Mouse (Mus musculus) embryonic facial prominence, embryonic 10.5 days (tissue): Measurements from ENCODE around the gene Mrpl17. TPM values are rescaled to one million over a fixed set of nuclear protein-coding genes. Genes with fewer than 3 reads are reported as not detected.
"Not testable (repeated sequence)": the region's sequence is repeated elsewhere in the genome, so short reads cannot be mapped to it uniquely, and the experiment has no call there.

Source experiments
- DNase-seq: peaks from one replicate; pipeline ENCODE4 v3.0.0-alpha.2; 2017; ENCODE audit warnings: low spot score
- H3K27ac ChIP-seq: fragments of 300-500 bp; sonication (generic); replicated peaks from 2 replicates; pipeline ENCODE4 v1.5.1; 2016; ENCODE audit warnings: mild to moderate bottlenecking
- H3K27me3 ChIP-seq: fragments of 300-500 bp; sonication (generic); replicated peaks from 2 replicates; pipeline ENCODE4 v1.6.1; 2016; ENCODE audit warnings: low read depth, mild to moderate bottlenecking; ENCODE audit not compliant: poor library complexity, severe bottlenecking
- H3K36me3 ChIP-seq: fragments of 300-500 bp; sonication (generic); replicated peaks from 2 replicates; pipeline ENCODE4 v1.6.1; 2016; ENCODE audit warnings: mild to moderate bottlenecking, moderate library complexity
- H3K4me1 ChIP-seq: fragments of 300-500 bp; sonication (generic); 2 replicates; pipeline ENCODE4 v1.6.1; 2016
- H3K4me3 ChIP-seq: fragments of 300-500 bp; sonication (generic); 2 replicates; pipeline ENCODE4 v1.5.1; 2016; ENCODE audit warnings: mild to moderate bottlenecking, moderate library complexity
- H3K9me3 ChIP-seq: fragments of 300-500 bp; sonication (generic); 2 replicates; pipeline ENCODE4 v1.6.1; 2016; ENCODE audit warnings: mild to moderate bottlenecking
- WGBS: fragments of 180-500 bp; shearing (Covaris S2); methylation state at CpG from one replicate; pipeline ENCODE4 v1.1.7; 2016; 5-methylcytosine and 5-hydroxymethylcytosine counted together
- polyA plus RNA-seq: library from polyadenylated mRNA; unstranded; fragments of >200 nt; fragmentation: Nextera tagmentation; extraction: Ambion mirVana; gene quantifications from 2 replicates; pipeline ENCODE4 v1.2.1, GENCODE M21; 2016

The Mrpl17 gene
- 329 and 340 TPM in 2 replicates for polyA plus RNA-seq

DNA sequence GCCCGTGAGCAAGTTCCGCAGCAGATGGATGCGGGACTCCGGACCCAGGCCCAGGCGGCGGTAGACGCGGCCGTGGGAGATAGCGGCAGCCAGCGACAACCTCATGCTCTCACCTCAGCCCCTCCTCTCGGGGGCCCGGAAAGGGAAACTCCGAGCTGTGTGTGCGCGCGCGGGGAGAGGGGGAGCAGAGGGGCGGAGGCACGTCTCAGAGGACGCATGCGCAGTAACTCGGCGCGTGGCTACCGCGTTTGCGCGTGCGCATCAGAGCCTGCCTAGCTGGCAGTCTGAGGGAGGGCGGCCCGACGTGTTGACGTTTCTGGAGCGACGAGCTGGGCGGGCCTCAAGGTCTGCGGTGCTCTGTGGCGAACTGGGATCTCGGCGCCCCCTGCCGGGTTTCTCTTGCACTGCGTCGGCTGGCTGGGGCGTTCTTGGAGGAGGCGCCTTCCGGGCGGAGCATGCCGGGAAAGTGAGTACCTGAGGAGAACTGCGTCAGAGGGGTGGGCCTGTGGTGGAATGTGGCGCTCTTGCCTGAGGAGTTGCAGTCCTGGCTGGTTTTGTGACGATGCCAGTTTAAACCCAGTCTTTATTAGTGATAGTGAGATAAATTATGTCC, at the start of gene Mrpl17:
TSS of gene Mrpl17 (minus strand) at position 223 of the 613 bp plus-strand sequence.
- Histone ChIP-seq H3K4me3 (peak within 1 kb of the TSS; percentile 87), H3K27me3 (no peaks in the 10 kb centered on the region), H3K36me3 (peaks cover 33% of the 10 kb centered on the region), H3K9me3 (no peaks in the 10 kb centered on the region), H3K27ac (peak within 1 kb of the TSS; percentile 96), H3K4me1 (peaks cover 9% of the 10 kb centered on the region)
- DNase-seq = peak; percentile 100
- under 1% methylated on average over 52 of the region's 52 CpGs for WGBS

- WGBS = no CpG with 5 or more reads among the region's 2 CpGs
- not testable (repeated sequence) for H3K27me3 ChIP-seq, H3K27ac ChIP-seq, DNase-seq, H3K4me1 ChIP-seq, H3K36me3 ChIP-seq, H3K4me3 ChIP-seq, H3K9me3 ChIP-seq
Observed at GRCm38 (mm10) chr7:105855718-105856560, 45.0 kb upstream of the Mrpl17 start.

DNA sequence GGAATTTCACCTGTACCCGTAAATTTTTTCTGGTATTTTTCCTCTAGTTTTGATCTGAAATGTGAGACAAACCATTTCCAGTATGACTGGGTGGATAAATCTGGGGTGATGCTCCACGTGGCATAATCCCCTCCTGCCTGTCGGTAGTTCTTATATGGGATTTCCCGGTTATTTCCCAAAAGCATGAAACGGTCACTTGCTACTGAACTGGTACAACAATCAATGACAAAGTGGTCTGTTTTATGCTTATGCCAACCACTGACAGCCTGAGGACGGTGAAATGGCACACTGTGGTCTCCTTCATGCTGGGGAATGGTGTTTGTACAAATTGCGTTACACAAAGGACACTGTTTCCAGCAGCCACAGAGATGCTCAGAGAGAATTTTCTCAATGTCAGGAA, 13.4 kb upstream of the Mrpl17 start:
- Histone ChIP-seq H3K4me3 (no peak overlapping the region), H3K27me3 (no peaks in the 10 kb centered on the region), H3K27ac (no peak overlapping the region), H3K9me3 (no peaks in the 10 kb centered on the region), H3K36me3 (no peaks in the 10 kb centered on the region), H3K4me1 (no peaks in the 10 kb centered on the region)
- 75% methylated on average over 7 of the region's 7 CpGs for WGBS
- no peak for DNase-seq

- Histone ChIP-seq H3K9me3 (no peaks in the 10 kb centered on the region), H3K27ac (no peak overlapping the region), H3K27me3 (no peaks in the 10 kb centered on the region), H3K4me1 (no peaks in the 10 kb centered on the region), H3K36me3 (no peaks in the 10 kb centered on the region), H3K4me3 (no peak overlapping the region)
- no peak for DNase-seq
- WGBS = 1% methylated on average over 1 of the region's 1 CpGs
Observed at GRCm38 (mm10) chr7:105818483-105818882, 7.6 kb upstream of the Mrpl17 start.

GRCm38 (mm10) chr7:105816736-105817135, 5.8 kb upstream of the Mrpl17 start:
- no peak for DNase-seq
- H3K27ac ChIP-seq = no peak overlapping the region
- no peaks in the 10 kb centered on the region for H3K36me3 ChIP-seq
- no peaks in the 10 kb centered on the region for H3K4me1 ChIP-seq
- no peaks in the 10 kb centered on the region for H3K27me3 ChIP-seq
- H3K4me3 ChIP-seq = no peak overlapping the region
- H3K9me3 ChIP-seq = no peaks in the 10 kb centered on the region

DNA sequence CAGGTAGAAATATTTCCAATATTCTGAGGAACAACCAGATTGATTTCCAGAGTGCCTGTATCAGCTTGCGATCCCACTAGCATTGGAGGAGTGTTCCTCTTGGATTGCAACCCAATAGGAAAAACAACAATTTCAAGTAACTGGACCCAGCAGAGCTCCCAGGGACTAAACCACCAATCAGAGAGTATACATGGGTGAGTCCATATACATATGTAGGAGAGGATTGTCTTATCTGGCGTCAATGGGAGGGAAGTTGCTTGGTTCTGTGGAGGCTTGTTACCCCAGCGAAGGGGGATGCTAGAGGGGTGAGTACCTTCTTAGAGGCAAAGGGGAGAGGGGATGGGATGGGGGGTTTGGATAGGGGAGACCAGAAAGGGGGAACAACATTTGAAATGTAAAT, 2.4 kb upstream of the Mrpl17 start:
- Histone ChIP-seq H3K36me3 (peaks cover 17% of the 10 kb centered on the region), H3K27ac (no peak overlapping the region), H3K4me3 (no peak overlapping the region), H3K9me3 (no peaks in the 10 kb centered on the region), H3K4me1 (peaks cover 9% of the 10 kb centered on the region), H3K27me3 (no peaks in the 10 kb centered on the region)
- no peak for DNase-seq
- WGBS = 83% methylated on average over 3 of the region's 3 CpGs

DNA sequence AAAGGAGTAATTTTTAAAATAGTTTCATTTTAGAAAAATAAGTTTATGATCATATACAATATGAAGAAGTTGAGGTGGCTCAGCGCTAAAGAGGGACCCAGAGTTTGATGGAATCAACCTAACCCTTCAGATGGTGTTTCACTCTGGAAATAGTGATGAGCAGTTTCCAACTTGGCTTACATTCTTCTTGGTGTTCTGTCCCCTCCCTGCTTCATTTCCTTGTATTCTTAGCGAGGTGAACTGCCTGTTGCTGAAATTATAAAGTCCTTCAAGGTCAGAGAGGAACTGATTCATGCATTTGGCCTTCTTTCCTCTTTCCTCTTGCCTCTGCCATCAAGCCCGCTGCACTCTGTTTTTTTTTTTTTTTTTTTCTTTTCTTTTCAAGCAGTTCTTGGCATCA, 1.7 kb upstream of the Mrpl17 start:
- 77% methylated on average over 3 of the region's 3 CpGs for WGBS
- Histone ChIP-seq H3K27ac (no peak overlapping the region), H3K27me3 (no peaks in the 10 kb centered on the region), H3K9me3 (no peaks in the 10 kb centered on the region), H3K36me3 (peaks cover 24% of the 10 kb centered on the region), H3K4me1 (peaks cover 9% of the 10 kb centered on the region), H3K4me3 (no peak overlapping the region)
- no peak for DNase-seq

GRCm38 (mm10) chr7:105811516-105811915, 617 bp upstream of the Mrpl17 start:
- H3K27me3 ChIP-seq = no peaks in the 10 kb centered on the region
- no peak for DNase-seq
- H3K27ac ChIP-seq = peak overlapping the region; percentile 96; the same call in 1 of the 2 replicates
- H3K4me1 ChIP-seq = peaks cover 9% of the 10 kb centered on the region
- peaks cover 33% of the 10 kb centered on the region for H3K36me3 ChIP-seq
- peak overlapping the region; percentile 87 for H3K4me3 ChIP-seq
- no peaks in the 10 kb centered on the region for H3K9me3 ChIP-seq

- peak overlapping the region; percentile 96 for H3K27ac ChIP-seq
- peaks cover 33% of the 10 kb centered on the region for H3K36me3 ChIP-seq
- WGBS = 7% methylated on average over 37 of the region's 37 CpGs
- H3K9me3 ChIP-seq = no peaks in the 10 kb centered on the region
- H3K4me3 ChIP-seq = peak overlapping the region; percentile 87
- DNase-seq = no peak
- no peaks in the 10 kb centered on the region for H3K27me3 ChIP-seq
- peaks cover 9% of the 10 kb centered on the region for H3K4me1 ChIP-seq
Observed at GRCm38 (mm10) chr7:105810280-105810876, 521 bp downstream of the Mrpl17 start.

- H3K36me3 ChIP-seq = peaks cover 33% of the 10 kb centered on the region
- peaks cover 9% of the 10 kb centered on the region for H3K4me1 ChIP-seq
- 92% methylated on average over 7 of the region's 7 CpGs for WGBS
- no peak for DNase-seq
- peak overlapping the region; percentile 96 for H3K27ac ChIP-seq
- H3K9me3 ChIP-seq = no peaks in the 10 kb centered on the region
- H3K4me3 ChIP-seq = peak overlapping the region; percentile 87
- no peaks in the 10 kb centered on the region for H3K27me3 ChIP-seq
Observed at GRCm38 (mm10) chr7:105809836-105810235, 1.1 kb downstream of the Mrpl17 start.

GRCm38 (mm10) chr7:105808385-105808784, 2.5 kb downstream of the Mrpl17 start:
- WGBS = 94% methylated on average over 1 of the region's 1 CpGs
- Histone ChIP-seq H3K27ac (no peak overlapping the region), H3K4me1 (peaks cover 9% of the 10 kb centered on the region)

GRCm38 (mm10) chr7:105806716-105807115, 4.2 kb downstream of the Mrpl17 start:
- peaks cover 9% of the 10 kb centered on the region for H3K4me1 ChIP-seq
- peaks cover 33% of the 10 kb centered on the region for H3K36me3 ChIP-seq
- WGBS = 64% methylated on average over 2 of the region's 2 CpGs
- no peak overlapping the region for H3K4me3 ChIP-seq
- no peaks in the 10 kb centered on the region for H3K27me3 ChIP-seq
- H3K27ac ChIP-seq = no peak overlapping the region
- no peak for DNase-seq
- no peaks in the 10 kb centered on the region for H3K9me3 ChIP-seq

More at GRCm38 (mm10) chr7:105808385-105808784, 2.5 kb downstream of the Mrpl17 start:
- H3K27me3 ChIP-seq = no peaks in the 10 kb centered on the region
- DNase-seq = no peak
- no peaks in the 10 kb centered on the region for H3K9me3 ChIP-seq
- H3K4me3 ChIP-seq = no peak overlapping the region
- H3K36me3 ChIP-seq = peaks cover 33% of the 10 kb centered on the region
